Mouse (Mus musculus): Measurements from ENCODE around the gene Epha1. TPM values are rescaled to one million over a fixed set of nuclear protein-coding genes. Genes with fewer than 3 reads are reported as not detected.

Epha1 gene
- polyA plus RNA-seq, 1 experiment, result 2.1 TPM

- no peak overlapping the region for H3K27ac ChIP-seq (ENCODE audit: insufficient read depth, low read length)
- TF ChIP-seq POLR2A (IDR thresholded peaks at IDR 0.05; ENCODE audit: low read depth, low read length), result no peak
- no peak for TF ChIP-seq CTCF (IDR thresholded peaks at IDR 0.05; ENCODE audit: borderline replicate concordance, insufficient read depth, low read length)
- no peaks in the 10 kb centered on the region for H3K4me1 ChIP-seq (ENCODE audit: control insufficient read depth, insufficient read depth, low read length)
- H3K4me3 ChIP-seq (ENCODE audit: insufficient read depth, low read length), result no peak overlapping the region
Measured at GRCm38 (mm10) chr6:42310427-42311053, 62.5 kb downstream of the Epha1 start.

- no peak overlapping the region for H3K27ac ChIP-seq (ENCODE audit: insufficient read depth, low read length)
- no peak overlapping the region for H3K4me3 ChIP-seq (ENCODE audit: insufficient read depth, low read length)
- TF ChIP-seq CTCF (IDR thresholded peaks at IDR 0.05; ENCODE audit: borderline replicate concordance, insufficient read depth, low read length) (peak; percentile 37; the same call in 1 of the 2 replicates), POLR2A (IDR thresholded peaks at IDR 0.05; ENCODE audit: low read depth, low read length) (no peak)
- H3K4me1 ChIP-seq (ENCODE audit: control insufficient read depth, insufficient read depth, low read length), result no peaks in the 10 kb centered on the region
Measured at GRCm38 (mm10) chr6:42309816-42310378, 63.2 kb downstream of the Epha1 start.

Other genes starting within 250 kb of the Epha1 start
- not detected in 2 replicates for gene Tas2r139, start 232.3 kb downstream of the Epha1 start, polyA plus RNA-seq (2011; ENCODE audit: insufficient read length, low read depth, missing spikeins)
- not detected in 2 replicates for gene Tas2r144, start 157.9 kb downstream of the Epha1 start, polyA plus RNA-seq (2011; ENCODE audit: insufficient read length, low read depth, missing spikeins)
- gene Gstk1, start 127.3 kb downstream of the Epha1 start, polyA plus RNA-seq (2011; ENCODE audit: insufficient read length, low read depth, missing spikeins), result 6.2 and 8.6 TPM in 2 replicates
- gene Tmem139, start 111.3 kb downstream of the Epha1 start, polyA plus RNA-seq (2011; ENCODE audit: insufficient read length, low read depth, missing spikeins), result not detected in 2 replicates
- 16.5 and 24.9 TPM in 2 replicates for gene Casp2, start 108.3 kb downstream of the Epha1 start, polyA plus RNA-seq (2011; ENCODE audit: insufficient read length, low read depth, missing spikeins)
- 0.38 TPM in 1 of 2 replicates, not detected in the other for gene Clcn1, start 86.6 kb downstream of the Epha1 start, polyA plus RNA-seq (2011; ENCODE audit: insufficient read length, low read depth, missing spikeins)
- 5.7 and 6.7 TPM in 2 replicates for gene Fam131b, start 48.6 kb downstream of the Epha1 start, polyA plus RNA-seq (2011; ENCODE audit: insufficient read length, low read depth, missing spikeins)
- 250 and 305 TPM in 2 replicates for gene Zyx, start 23.6 kb downstream of the Epha1 start, polyA plus RNA-seq (2011; ENCODE audit: insufficient read length, low read depth, missing spikeins)
- not detected in 2 replicates for gene Tas2r143, start 27.0 kb upstream of the Epha1 start, polyA plus RNA-seq (2011; ENCODE audit: insufficient read length, low read depth, missing spikeins)
- not detected in 2 replicates for gene Tas2r135, start 32.2 kb upstream of the Epha1 start, polyA plus RNA-seq (2011; ENCODE audit: insufficient read length, low read depth, missing spikeins)
- gene Tas2r126, start 61.3 kb upstream of the Epha1 start, polyA plus RNA-seq (2011; ENCODE audit: insufficient read length, low read depth, missing spikeins), result not detected in 2 replicates
- not detected in 2 replicates for gene Olfr458, start 91.9 kb upstream of the Epha1 start, polyA plus RNA-seq (2011; ENCODE audit: insufficient read length, low read depth, missing spikeins)
- not detected in 2 replicates for gene Olfr457, start 103.1 kb upstream of the Epha1 start, polyA plus RNA-seq (2011; ENCODE audit: insufficient read length, low read depth, missing spikeins)
- not detected in 2 replicates for gene Olfr456, start 113.9 kb upstream of the Epha1 start, polyA plus RNA-seq (2011; ENCODE audit: insufficient read length, low read depth, missing spikeins)
- gene Olfr455, start 174.3 kb upstream of the Epha1 start, polyA plus RNA-seq (2011; ENCODE audit: insufficient read length, low read depth, missing spikeins), result not detected in 2 replicates
- not detected in 2 replicates for gene Tcaf3, start 224.4 kb upstream of the Epha1 start, polyA plus RNA-seq (2011; ENCODE audit: insufficient read length, low read depth, missing spikeins)